Mouse (Mus musculus): ENCODE results near the gene Rpl14.

Gene Rpl14

DNA sequence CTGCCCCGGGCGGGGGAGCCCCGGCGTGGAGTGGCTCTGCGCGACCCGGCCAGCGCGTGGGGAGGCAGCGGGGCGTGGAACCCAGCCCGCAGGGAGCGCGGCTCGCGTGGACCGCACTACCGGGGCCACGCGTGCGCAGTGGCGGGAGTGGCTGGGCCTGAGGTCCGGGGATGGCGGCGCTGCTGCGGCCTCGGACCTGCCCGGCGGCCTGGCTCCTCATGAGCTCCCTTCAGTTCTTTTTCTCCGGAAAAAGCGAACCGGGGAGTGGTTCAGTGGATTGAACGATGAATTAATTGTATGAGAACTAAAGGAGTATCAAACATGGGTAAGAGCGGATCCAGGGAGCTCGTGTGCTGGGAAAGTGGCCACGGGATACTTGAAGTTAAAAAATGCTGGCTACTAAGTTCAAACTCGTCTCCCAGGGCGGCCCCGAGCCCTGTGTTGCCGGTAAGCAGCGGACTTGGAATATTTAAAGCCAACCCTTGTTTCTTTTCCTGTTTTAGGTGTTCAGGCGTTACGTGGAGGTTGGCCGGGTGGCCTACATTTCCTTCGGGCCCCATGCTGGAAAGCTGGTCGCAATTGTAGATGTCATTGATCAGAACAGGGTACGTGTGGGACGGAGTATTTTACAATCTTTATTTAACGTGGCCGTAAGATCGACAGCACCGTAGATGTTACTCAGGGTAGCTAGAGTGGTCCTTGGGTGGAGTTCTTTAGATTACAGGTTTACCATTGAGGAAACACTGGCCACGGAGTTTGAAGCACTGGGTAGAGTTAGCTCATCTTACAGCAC, 545 bp downstream of the Rpl14 start:
- DNase-seq (ENCODE audit: low read depth, low spot score), result peak; percentile 20

DNA sequence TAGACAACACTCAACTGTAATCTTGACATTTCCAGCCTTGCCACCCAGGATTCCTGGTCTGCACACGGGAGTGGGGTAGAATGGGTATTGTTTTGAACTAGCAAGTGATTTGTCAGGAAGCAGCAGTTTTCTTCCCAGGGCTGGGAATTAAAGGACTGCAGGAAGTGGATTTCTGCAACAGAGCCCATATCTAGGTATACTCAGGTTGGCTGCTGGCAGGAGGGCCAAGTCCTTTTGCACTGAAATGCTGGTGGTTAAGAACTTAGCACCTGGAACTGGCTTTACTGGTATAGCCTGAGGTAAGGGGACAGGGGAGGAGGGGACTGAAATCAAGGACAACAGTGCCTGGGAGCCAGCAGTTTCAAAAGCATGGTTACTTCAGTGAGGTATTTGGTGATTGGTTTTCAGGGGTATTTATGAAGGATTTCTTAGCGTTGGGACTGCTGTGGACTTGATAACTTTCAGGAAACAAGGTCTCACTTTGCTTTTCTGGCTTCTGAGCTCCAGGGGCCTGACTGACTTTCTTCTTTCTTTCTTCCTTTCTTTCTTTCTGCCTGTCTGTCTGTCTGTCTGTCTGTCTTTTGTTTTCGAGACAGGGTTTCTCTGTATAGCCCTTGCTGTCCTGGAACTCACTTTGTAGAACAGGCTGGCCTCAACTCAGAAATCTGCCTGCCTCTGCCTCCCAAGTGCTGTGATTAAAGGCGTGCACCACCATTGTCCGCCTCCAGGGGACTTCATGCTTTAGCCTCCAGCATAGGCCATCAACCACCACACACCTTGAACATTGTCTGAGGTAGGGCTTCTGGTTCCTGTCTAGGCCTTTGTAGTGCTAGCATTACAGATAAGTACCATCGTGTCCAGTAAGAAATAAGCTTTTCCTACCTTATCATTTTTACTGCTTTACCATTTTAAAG, 4.8 kb downstream of the Rpl14 start:
- peak; percentile 81 for DNase-seq (ENCODE audit: low read depth, low spot score)

DNA sequence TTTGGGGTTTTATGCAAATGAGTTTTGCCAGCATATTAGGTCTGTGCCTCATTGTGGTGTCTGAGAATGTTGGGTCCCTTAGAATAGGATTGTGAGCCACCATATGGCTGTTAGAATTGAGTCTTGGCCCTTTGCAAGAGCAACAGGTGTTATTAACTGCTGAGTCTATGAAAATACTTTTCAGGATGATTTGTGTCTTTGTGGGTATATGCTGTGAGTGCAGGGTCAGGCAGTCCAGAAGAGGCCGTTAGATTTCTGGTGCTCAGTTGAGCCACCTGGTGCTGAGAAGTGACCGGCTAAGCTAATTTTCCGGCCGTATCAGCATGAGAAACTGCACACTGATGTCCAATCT, 5.4 kb downstream of the Rpl14 start:
- peak; percentile 82 for DNase-seq (ENCODE audit: low read depth, low spot score)

DNA sequence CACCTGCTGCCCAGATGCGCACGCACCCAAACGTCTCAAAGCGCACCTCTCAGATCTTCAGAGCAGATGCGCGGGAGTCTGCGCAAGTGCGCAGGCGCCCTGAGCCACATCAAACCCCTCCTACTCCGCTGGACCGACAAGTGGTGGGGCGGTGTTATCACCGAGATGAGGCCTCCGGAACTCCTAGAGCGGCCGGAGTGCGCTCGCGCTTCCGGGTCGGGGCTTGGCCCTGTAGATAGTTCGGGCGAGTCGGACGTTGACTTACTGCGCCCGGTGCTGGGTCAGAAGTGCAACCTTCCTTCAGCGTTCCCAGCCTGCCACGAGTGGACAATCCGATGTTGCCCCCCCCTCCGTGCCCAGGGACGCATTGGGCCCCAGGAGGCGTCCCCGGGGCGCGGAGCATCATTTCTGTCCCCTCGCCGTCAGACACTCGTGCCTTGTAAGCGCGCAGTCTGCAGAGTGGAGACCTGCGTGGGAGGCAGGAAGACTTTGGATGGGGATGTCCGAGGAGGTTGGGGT, 5.9 kb downstream of the Rpl14 start:
- DNase-seq (ENCODE audit: low read depth, low spot score), result peak; percentile 99

DNA sequence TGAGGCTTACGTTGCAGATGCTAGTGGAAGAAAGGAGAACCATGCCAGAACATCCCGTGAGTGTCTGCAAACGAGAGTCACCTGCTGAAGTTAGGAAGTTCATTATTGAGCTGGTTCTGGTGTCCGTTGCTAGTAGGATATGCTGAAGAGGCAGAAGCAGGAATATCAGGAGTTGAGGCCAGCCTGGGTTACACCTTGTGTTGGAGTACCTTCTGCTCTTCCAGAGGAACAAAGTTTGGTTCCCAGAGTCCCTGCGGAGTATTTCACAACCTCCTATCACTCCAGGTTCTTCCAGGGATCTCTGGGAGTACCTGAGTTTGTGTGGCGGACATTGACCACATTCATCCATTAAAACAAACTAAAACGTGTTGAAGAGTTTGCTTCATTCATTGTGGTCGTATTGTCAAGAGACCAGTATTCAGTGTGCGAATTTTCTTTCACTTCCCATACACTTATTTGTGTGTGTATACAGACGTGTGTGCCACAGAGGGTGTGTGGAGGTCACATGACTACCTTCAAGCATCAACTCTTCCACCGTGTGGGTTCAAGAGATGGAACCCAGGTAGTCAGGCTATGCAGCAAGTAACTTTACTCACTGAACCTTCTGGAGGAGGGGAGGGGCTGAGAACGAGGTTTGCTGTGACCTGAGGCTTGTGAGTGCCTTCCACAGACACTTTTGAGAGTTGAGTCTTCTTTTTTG, 6.6 kb downstream of the Rpl14 start:
- peak; percentile 55 for DNase-seq (ENCODE audit: low read depth, low spot score)

DNA sequence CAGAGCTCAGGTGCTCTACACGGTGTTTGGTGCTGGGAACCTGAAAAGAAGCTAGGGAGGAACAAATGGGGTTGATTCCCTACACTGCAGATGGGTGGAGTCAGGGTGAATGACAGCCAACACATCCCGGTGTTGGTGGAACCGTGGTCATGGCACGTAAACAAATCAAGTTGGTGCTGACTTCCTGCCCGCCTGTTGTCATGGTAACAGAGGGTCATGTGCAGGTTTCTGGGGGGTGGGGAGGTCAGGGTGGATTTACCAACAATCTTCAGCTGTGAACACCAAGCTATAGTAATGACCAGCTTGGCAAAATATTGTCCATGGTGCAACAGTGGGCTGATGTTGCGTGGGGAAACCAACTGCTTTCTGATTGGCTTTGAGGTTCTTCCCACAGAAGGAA, 7.5 kb downstream of the Rpl14 start:
- peak; percentile 56 for DNase-seq (ENCODE audit: low read depth, low spot score)

DNA sequence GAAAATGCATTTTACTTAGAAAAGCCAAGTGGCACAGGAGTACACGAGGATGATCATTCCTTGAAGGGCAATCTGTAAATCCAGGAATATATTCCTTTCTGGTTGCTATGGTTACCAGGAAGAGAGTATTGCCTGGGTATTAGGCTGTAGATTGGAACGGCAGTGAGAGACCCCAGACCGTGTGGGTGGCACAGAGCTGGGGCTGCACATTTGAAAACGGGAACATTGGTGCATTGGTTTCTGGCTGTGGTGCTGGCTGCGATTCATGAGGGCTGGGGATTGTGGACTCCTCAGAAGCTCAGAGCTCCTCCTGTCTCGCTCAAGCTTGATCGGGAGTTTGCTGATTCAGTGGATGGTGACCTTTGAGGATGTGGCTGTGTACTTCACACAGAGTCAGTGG, 8.6 kb downstream of the Rpl14 start:
- DNase-seq (ENCODE audit: low read depth, low spot score), result no peak

DNA sequence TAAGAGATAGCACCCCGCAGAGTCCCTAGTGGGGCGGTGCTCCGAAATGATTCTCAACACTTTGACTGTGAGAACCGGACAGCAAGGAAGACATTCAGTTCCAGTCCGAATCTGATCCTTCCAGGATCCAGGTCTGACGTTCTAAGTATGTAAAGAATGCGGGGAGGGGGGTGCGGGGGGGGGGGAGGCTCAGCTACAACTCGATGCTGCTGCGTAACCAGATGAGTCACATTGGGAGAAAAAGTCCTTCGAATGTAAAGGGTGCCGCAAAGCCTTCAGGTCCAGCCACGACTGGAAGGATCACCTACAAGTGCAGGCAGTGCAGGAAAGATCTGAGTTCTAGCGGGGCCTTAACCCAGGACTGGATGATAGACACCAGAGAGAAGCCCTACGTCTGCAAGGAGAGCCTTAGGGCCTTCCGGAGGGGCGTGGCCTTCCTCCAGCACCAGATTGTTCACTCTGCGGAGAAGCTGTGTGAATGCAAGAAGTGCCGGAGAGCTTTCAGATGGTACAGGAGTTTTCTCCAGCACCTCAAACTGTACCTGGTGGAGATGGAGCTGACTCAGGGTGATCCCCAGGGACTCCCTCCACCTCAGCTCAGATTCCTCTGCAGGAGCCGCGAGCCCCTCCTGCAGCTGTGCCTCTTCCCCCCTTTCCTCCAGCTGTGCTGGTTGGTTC, 10.8 kb downstream of the Rpl14 start:
- DNase-seq (ENCODE audit: low read depth, low spot score), result no peak

DNA sequence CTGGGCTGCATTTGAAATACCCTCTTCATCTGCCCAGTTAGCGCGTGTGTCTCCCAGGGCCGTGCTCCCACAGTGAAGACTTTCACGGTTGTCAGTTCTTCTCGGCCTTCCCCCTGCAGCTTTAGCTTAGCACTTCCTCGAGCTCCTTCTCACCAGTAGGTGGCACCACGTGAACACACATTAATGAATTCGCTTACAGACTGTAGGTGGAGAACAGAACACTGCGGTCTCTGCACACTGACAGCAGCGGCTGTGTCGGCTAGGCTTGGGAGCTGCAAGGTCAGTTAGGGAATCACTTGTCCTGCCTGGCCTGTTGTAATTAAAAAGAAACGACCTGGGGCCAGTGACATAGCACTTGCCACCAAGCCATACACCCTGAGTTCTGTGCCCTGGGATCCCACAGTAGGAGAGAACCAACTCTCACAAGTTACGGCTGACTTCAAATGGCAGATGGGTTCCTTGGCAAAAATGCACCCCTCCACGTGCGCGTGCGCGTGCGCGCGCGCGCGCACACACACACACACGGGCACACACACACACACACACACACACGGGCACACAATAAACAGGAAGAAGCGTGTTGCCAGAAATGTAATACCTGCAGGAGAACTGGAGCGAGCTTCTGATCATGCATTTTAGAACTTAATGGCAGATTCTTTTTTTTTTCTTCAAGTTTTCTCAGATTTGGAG, 11.5 kb downstream of the Rpl14 start:
- peak; percentile 92 for DNase-seq (ENCODE audit: low read depth, low spot score)

DNA sequence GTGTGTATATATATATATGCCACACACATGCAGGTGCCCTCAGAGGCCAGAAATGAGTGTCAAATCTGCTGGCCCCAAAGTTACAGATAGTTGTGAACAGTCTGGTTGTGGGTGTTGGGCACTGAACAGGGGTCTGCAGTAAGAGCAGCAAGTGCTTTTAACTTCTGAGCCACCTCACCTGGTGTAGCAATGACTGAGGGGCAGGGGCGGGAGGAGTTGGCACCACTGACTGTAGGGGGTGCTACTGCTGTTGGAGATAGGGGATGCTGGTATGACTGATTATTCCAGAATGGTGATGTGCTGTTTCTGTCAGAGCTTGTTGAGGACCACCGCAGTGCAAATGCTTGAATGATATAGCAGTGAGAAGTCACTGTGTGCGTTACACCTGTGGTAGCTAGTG, 12.1 kb downstream of the Rpl14 start:
- DNase-seq (ENCODE audit: low read depth, low spot score), result peak; percentile 58

DNA sequence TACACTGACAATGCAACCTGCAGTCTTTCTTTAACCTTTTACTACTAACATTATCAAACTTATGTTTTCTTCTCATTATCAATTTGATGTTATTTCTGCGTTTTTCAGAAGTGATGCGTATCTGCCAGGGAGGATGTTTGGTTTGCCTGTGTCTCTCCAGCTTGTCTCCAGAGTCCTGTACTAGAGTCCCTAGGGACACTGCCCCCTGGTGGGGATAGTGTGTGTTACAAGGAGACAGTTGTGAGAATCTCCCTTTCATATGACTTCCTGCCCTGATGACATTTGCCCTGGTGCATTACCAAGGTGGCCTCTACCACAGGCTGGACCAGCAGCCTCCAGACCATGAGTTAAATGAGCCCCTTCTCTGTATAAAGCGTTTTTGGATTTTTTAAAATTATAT, 15.3 kb downstream of the Rpl14 start:
- peak; percentile 80 for DNase-seq (ENCODE audit: low read depth, low spot score)

DNA sequence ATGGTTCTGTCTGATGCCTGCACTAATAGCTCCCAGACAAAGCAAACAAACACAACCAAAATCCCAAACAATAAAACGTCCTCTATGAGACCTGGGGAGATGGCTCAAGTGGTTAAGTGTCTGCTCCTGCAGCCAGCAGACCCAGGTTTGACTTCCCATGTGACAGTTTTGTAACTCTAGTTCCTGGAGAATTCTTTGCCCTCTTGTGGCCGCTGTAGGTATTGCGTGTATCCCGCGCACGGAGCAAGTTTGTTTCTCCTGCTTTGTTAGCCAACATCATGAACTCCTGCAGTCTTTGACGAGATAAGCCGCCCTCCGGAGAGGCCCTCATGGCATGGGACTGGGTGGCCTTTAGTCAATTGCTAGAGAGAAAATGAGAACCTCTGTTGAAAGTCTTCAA, 20.2 kb downstream of the Rpl14 start:
- DNase-seq (ENCODE audit: low read depth, low spot score), result peak; percentile 65

DNA sequence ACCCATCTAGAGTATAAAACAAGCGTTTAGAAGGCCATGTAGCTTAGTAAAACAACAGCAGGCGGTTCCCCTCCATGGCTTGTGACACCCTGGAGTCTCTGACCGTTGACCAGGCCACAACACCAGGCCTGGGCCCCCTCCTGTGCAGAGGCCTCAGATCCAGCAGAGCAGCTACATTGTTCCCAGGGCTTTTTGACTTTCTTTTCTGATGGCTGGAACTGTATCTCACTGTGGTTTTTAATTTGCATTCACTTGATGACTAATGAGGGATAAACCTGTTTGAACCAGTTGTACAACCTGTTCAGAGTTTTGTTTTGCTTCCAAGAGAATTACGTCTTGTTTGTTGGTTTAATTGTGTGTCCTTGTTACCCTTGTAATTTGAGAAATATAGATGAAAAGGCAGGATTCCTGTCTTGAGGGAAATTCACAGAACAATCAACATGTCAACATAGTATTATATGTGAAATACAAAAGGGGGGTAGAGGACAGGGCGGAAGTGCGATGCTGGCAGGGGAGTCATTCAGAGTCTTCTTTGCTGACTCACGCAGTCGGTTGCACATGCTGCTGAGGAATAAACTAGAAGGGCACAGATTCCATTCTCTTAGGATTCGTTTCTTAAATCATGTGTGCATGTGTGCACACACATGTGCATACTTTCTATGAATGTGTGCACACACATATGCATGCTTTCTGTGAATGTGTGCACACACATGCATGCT, 22.3 kb downstream of the Rpl14 start:
- DNase-seq (ENCODE audit: low read depth, low spot score), result no peak

DNA sequence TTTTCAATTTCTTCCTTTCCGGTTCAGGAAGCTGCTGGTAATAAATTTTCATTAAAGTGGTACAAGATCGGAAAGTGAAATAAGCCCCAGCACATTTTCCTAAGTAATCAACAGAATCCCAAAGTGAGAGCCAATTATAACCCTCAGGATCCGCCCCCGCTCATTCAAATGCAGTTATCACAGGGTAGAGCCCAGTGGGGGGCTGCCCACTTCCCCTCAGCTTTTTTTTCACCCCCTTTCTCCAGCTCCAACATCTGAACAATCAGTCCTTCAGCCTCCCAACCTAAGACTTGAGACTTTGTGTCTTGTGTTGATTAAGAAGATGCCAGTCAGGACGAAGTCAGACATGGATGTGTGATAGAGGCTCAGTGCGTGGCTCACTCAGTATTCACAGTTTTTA, 23.6 kb downstream of the Rpl14 start:
- no peak for DNase-seq (ENCODE audit: low read depth, low spot score)

DNA sequence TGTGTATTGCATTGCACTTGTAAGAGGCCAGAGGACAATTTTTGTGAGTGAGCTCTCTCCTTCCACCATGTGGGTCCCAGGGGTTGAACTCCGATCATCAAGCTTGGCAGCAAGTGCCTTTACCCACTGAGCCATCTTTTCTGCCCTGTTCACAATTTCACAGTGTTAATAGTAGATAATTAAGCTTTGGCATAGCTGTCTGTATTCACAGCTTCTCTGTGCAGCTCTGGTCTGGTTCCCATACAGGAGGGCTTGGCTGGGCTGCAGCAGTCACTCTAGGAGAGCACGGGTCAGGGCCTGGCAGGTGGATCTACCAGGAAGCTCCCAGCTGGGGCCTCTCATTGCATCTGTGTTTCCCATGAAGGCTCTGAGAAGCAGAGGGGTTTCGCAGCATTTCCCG, 24.1 kb downstream of the Rpl14 start:
- DNase-seq (ENCODE audit: low read depth, low spot score), result no peak

DNA sequence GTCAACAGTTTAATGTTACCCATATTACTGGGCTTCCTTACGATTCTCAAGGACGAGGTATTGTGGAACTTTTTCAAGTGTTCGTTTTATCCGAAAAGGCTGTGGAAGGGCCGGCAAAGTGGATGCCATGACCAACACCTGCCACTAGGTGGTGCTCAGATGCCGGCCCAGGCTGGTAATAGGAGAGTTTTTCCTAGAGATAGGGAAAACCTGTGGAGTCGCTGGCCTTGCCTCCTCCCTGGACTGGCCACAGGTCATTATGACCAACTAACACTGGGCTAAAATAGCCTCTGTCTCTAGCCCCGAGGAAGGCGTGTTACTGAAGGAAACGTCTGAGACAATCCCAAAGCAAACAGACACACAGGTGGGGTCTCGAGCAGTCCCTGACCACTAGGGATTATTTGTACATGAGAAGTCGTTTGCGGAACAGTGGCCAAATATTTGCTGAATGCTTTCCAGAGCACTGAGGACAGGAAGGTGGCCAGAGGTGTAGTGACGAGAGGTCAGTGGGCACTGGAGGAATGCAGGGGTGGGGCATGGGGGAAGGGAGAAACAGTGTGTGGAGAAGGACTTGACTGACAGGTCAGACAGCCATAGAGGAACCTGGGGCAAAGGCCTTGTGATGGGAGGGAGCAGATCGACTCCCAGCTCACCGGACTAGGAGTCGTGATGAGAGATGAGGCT, 30.4 kb downstream of the Rpl14 start:
- DNase-seq (ENCODE audit: low read depth, low spot score), result peak; percentile 47

DNA sequence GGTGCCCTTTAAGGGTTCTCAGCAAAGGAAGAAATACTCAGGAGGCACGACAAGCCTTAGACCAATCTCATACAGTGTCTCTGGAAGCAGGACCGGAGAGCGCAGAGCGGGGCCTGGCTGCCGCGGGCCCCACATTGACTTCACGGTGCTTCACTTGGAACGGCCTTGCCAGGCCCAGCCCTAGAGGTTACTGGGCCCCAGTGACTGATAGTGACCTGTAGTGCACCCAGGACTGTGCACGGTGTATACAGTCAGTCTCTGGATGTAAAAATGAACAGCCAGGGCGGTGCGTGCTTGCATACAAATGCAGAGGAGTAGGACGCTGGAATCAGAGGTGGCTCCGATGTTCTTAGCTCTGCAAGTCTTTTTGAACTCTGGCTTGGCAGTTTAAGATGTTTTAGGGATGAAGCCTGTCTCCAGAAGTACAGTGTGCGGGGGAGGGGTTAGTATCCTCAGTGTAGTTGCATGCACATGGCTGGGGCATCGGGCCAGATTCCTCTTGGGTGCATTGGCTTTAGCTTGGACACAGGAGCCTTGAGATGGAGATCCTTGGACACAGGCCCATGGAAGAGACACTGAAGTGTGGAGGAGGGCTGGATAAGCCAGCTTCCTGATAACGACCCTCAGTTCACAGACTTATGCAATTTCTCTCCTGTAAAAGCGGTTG, 31.1 kb downstream of the Rpl14 start:
- no peak for DNase-seq (ENCODE audit: low read depth, low spot score)

DNA sequence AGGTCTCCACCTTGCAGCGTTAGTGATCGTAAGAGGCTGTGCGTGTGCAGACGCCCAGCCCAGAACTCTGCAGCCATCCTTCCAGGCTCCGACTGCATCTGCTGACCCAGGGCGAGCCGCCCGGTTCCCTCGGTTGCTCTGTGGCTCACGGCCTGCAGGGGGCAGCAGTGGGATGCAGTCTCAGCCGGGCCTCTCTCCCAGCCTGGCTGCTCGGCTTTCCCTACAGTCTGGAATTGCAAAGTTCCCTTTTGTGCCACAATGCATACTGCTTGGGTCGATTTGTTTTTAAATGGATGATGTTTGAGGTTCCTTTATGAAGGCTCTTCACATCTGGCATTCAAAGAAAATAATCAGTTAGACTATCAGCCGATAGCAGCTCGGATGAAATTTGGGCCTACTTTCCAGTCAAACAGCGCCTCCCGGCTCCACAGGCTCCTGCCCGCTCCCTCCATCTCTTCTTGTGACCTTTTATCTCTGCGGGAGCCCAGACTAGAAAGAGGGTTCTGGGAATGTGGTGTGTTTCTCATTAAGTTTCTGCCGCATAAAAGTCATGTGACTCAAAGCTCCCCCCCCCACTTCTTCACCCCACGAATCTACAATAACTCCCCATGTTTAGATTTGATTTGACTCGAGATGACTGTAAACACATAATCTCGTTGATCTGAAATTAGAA, 31.7 kb downstream of the Rpl14 start:
- DNase-seq (ENCODE audit: low read depth, low spot score), result peak; percentile 55

DNA sequence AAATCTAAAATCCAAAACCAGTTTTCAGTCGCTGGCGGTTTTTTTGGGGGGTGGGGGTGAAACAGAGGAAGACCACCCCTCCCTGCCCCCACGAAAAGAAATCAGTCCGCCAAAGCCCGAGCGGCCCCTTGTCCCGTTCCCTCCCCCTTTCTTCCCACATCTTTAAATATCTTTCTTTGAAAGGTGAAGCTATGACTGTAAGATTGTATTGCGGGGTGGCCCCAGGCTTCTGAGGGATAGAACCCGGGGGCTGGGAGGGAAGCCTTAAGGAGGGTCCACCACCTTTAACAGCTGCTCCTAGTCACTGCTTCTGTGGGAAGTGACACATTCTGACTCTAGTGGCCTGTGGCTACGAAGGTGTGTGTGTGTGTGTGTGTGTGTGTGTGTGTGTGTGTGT, 32.3 kb downstream of the Rpl14 start:
- no peak for DNase-seq (ENCODE audit: low read depth, low spot score)
